Mouse (Mus musculus) embryonic facial prominence, embryonic 11.5 days (tissue): ENCODE measurements at regions not wholly inside any gene's neighbourhood (a gene's known extent, or its start where the extent isn't known, plus 50 kb on each side); places are given as distances from the start of the nearest gene placed in this dataset.

Source experiments
- ATAC-seq: fragments of 200-750 bp; cut with Nextera tagmentation; replicated peaks from 2 replicates; pipeline ENCODE4 v1.8.0; 2017; ENCODE audit warnings: low read depth; ENCODE audit not compliant: insufficient number of reproducible peaks, low FRiP score, low TSS enrichment
- DNase-seq: peaks from one replicate; pipeline ENCODE4 v3.0.0-alpha.2; 2015; ENCODE audit warnings: low spot score
- H3K27ac ChIP-seq: fragments of 300-500 bp; sonication (generic); replicated peaks from 2 replicates; pipeline ENCODE4 v1.5.1; 2014; ENCODE audit warnings: mild to moderate bottlenecking, low read depth, low read length, control low read depth
- H3K27me3 ChIP-seq: fragments of 300-500 bp; sonication (generic); 2 replicates; pipeline ENCODE4 v1.6.1; 2014; ENCODE audit warnings: mild to moderate bottlenecking, low read length, moderate library complexity, mixed read lengths; ENCODE audit not compliant: control insufficient read depth, insufficient read depth
- H3K36me3 ChIP-seq: fragments of 300-500 bp; sonication (generic); replicated peaks from 2 replicates; pipeline ENCODE4 v1.6.1; 2014; ENCODE audit warnings: low read depth, mild to moderate bottlenecking, low read length, moderate library complexity, mixed read lengths; ENCODE audit not compliant: control insufficient read depth, insufficient read depth
- H3K4me1 ChIP-seq: fragments of 300-500 bp; sonication (generic); 2 replicates; pipeline ENCODE4 v1.6.1; 2014; ENCODE audit warnings: low read length, mixed read lengths; ENCODE audit not compliant: control insufficient read depth, insufficient read depth
- H3K4me2 ChIP-seq: fragments of 300-500 bp; sonication (generic); 2 replicates; pipeline ENCODE4 v1.6.1; 2014; ENCODE audit warnings: low read depth, mild to moderate bottlenecking, control low read depth, low read length, moderate library complexity
- H3K4me3 ChIP-seq: fragments of 300-500 bp; sonication (generic); 2 replicates; pipeline ENCODE4 v1.5.1; 2014; ENCODE audit warnings: low read depth, low read length, control low read depth
- H3K9ac ChIP-seq: fragments of 300-500 bp; sonication (generic); replicated peaks from 2 replicates; pipeline ENCODE4 v1.6.1; 2014; ENCODE audit warnings: mild to moderate bottlenecking, control low read depth, low read length
- H3K9me3 ChIP-seq: fragments of 300-500 bp; sonication (generic); replicated peaks from 2 replicates; pipeline ENCODE4 v1.6.1; 2016; ENCODE audit warnings: mild to moderate bottlenecking, low read length, inconsistent platforms, mixed read lengths; ENCODE audit not compliant: control insufficient read depth
- WGBS: fragments of 180-500 bp; shearing (Covaris S2); extraction: QIAGEN DNeasy Blood & Tissue Kit; methylation state at CpG from one replicate; pipeline ENCODE4 v1.1.7; 2014; 5-methylcytosine and 5-hydroxymethylcytosine counted together

DNA sequence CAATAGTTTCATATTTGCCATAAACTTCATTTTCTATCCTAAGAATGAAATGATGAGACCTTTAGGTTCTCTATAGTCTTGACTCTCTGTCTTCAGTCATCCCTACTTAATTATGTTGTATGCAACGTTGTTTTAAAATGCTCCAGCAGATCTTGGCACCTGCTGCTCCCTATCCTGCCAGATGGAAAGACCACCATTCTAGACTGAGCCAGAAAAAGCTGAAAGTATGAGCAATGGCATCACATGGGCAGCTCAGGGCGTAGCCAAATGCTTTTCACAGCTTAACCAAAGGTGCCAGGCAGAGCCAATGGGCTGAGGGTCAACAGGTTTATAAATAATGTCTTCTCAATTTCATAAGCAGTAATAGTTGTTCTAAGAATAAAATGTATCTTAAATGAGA lies 190.2 kb upstream of the Cdh20 start:
- no peak for ATAC-seq
- DNase-seq = no peak
- WGBS = 64% methylated on average over 2 of the region's 2 CpGs

DNA sequence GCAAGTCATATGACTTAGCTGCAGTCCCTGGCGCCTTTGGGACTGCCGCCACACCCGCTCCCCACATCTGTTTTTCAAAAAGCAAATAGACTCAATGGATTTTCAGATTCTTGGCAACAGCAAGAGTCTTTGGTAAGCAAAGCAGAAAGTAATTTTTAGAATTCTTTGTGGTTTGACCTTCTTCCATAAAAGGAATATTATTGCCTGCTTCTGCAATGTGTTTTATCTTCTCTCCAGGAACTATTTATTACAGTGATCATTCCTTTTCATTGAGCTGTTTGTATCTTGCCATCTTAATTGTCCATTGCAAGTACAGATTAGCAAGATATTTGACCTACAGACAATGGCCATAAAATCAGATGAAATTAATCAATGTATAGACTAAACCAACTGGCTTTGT lies 184.2 kb upstream of the Cdh20 start:
- Histone ChIP-seq H3K27me3 (no peaks in the 10 kb centered on the region), H3K9ac (no peak overlapping the region), H3K27ac (no peak overlapping the region), H3K4me1 (no peaks in the 10 kb centered on the region), H3K4me3 (no peak overlapping the region), H3K36me3 (no peaks in the 10 kb centered on the region), H3K9me3 (no peaks in the 10 kb centered on the region), H3K4me2 (no peak overlapping the region)
- no peak for DNase-seq
- 96% methylated on average over 3 of the region's 3 CpGs for WGBS
- no peak for ATAC-seq

More for the DNA sequence above, 190.2 kb upstream of the Cdh20 start:
- H3K4me2 ChIP-seq = no peak overlapping the region
- H3K27me3 ChIP-seq = no peaks in the 10 kb centered on the region
- H3K4me3 ChIP-seq = no peak overlapping the region
- no peaks in the 10 kb centered on the region for H3K36me3 ChIP-seq
- H3K9me3 ChIP-seq = no peaks in the 10 kb centered on the region
- no peak overlapping the region for H3K27ac ChIP-seq
- no peak overlapping the region for H3K9ac ChIP-seq
- no peaks in the 10 kb centered on the region for H3K4me1 ChIP-seq

DNA sequence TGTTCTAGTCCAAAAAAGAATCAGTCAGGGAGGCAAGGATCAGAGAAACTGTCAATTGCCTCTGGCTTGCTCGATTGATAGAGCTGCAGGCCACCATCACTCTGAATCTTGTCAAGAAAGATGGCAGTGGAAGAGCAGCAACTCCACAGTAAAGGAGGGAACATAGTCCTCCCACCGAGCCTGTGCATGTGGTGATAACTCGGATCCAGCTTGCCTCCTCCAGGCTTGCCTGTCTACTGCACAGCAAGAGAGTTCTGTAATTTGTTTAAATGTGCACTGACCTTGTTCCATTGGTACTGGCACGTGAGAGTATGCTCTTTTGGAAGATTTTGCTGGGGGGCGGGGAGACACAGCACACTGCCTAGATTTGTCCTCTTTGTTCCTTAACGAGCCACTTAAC lies 181.3 kb upstream of the Cdh20 start:
- DNase-seq (no peak), ATAC-seq (no peak)
- Histone ChIP-seq H3K4me2 (no peak overlapping the region), H3K9me3 (no peaks in the 10 kb centered on the region), H3K36me3 (no peaks in the 10 kb centered on the region), H3K27me3 (no peaks in the 10 kb centered on the region), H3K4me3 (no peak overlapping the region), H3K4me1 (no peaks in the 10 kb centered on the region), H3K27ac (no peak overlapping the region), H3K9ac (no peak overlapping the region)
- 78% methylated on average over 6 of the region's 6 CpGs for WGBS

DNA sequence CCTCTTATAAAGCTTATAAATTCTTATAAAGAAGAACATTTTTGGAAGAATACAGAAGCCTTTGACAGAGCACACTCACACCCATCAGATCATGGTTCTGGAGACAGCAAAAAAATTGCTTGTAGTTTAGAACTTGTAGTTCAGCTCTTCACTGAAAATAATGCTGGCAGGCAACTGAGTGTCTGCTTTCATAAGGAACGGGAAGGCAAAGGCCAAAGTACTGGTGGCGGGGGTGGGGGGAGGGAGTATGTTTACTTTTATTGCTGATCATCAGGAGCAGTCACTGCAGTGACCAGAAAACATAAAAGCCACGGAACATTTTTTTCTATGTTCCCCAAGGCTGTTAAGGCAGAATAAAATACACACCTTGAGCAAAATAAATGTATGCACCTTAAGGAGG lies 163.0 kb upstream of the Cdh20 start:
- DNase-seq = no peak
- ATAC-seq = no peak
- no peak overlapping the region for H3K27ac ChIP-seq
- H3K4me3 ChIP-seq = no peak overlapping the region
- no peak overlapping the region for H3K9ac ChIP-seq
- H3K27me3 ChIP-seq = no peaks in the 10 kb centered on the region
- no peaks in the 10 kb centered on the region for H3K9me3 ChIP-seq
- H3K4me2 ChIP-seq = no peak overlapping the region
- H3K4me1 ChIP-seq = no peaks in the 10 kb centered on the region
- no peaks in the 10 kb centered on the region for H3K36me3 ChIP-seq
- WGBS = 67% methylated on average over 3 of the region's 3 CpGs

DNA sequence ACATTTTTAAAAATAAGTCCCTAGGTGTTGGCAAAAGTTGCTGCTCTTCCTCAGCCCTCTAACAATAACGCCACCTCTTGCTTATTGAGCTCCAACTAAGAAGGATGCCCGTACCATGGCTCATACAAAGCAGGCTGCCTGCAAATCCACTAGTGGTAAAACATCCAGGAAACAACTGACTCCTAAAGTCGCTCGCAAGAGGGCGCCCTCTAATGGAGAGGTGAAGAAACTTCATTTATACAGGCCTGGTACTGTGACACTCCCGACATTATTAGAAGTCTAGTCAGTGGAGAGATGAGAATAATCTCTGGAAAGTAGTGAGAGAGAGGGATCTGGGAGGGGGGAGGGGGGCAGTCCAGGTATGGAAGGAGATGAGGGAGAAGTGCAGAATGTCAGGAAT lies 158.9 kb upstream of the Cdh20 start:
- Histone ChIP-seq H3K9me3 (no peaks in the 10 kb centered on the region), H3K27me3 (no peaks in the 10 kb centered on the region), H3K9ac (no peak overlapping the region), H3K27ac (no peak overlapping the region), H3K4me1 (no peaks in the 10 kb centered on the region), H3K4me2 (no peak overlapping the region), H3K36me3 (no peaks in the 10 kb centered on the region), H3K4me3 (no peak overlapping the region)
- WGBS = 40% methylated on average over 6 of the region's 6 CpGs
- ATAC-seq (no peak), DNase-seq (no peak)

DNA sequence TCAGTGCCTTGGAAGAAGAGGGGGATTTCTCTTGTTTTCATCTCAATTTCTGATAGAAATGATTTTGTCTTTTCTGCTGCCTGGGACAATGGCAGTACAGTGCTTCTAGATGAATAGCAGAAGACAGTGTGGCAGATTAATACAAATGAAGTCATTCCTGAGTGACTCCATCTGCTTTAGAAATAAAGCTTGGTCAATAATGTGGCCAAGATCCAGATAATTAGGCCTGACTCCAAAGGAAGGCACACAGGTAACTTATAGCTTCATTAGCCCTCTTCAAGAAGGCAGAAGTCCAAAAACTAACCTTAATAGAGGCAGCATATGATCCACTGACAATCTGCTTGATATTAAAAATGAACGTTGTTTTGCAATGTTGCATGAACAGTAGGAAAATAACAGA lies 151.0 kb upstream of the Cdh20 start:
- Histone ChIP-seq H3K27me3 (no peaks in the 10 kb centered on the region), H3K4me3 (no peak overlapping the region), H3K36me3 (no peaks in the 10 kb centered on the region), H3K9me3 (no peaks in the 10 kb centered on the region), H3K4me1 (no peaks in the 10 kb centered on the region), H3K4me2 (no peak overlapping the region), H3K9ac (no peak overlapping the region), H3K27ac (no peak overlapping the region)
- WGBS = 92% methylated on average over 1 of the region's 1 CpGs
- DNase-seq = no peak
- no peak for ATAC-seq

DNA sequence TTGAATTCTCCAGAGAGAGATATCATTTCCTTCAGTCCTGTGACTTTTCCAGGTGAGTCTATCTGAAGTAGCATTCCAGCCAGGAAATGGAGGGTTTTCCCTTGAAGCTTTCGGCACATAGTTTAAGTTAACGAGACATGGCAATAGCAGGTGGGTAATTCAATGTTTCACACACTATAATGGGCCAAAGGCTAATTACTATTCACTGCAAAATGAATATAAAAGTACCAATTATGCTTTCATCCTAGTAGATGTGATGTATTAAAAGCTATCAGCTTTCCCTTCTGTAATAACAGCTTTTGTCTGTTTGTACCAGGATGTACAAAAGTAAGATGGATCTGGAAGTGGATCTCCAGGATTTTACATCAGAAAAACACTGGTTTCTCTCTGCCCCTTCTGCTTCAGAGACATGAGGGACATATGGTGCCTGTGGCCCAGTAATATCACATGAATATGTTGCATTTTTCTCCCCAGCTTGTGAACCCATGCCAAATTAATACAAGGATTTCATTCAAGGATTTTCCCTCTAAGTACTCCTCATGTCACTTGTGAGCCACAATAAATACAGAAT lies 148.4 kb upstream of the Cdh20 start:
- H3K36me3 ChIP-seq = no peaks in the 10 kb centered on the region
- WGBS = 74% methylated on average over 2 of the region's 2 CpGs
- no peak overlapping the region for H3K9ac ChIP-seq
- DNase-seq = no peak
- ATAC-seq = no peak
- H3K27ac ChIP-seq = no peak overlapping the region
- H3K4me1 ChIP-seq = no peaks in the 10 kb centered on the region
- no peaks in the 10 kb centered on the region for H3K9me3 ChIP-seq
- H3K4me2 ChIP-seq = no peak overlapping the region
- H3K27me3 ChIP-seq = no peaks in the 10 kb centered on the region
- no peak overlapping the region for H3K4me3 ChIP-seq

DNA sequence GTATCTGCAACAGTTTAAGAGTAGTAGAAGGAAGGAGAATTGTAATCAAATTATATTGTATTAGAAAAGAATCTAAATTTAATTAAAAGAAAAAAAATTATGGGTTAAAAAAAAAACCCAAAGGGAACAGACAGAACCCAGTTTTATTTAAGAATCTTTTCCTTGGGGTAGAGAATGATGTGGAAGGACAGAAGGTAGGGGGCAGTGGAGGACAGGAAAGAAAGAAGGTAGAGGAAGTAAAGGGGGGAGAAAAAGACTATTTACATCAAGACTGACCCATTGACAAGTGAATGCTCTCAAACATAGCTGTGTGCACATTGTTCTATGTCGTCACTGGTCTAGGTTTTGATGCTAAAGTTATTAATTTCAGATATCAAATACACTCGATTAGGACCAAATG lies 142.8 kb upstream of the Cdh20 start:
- 64% methylated on average over 2 of the region's 2 CpGs for WGBS
- no peak for ATAC-seq

More for the DNA sequence above, 142.8 kb upstream of the Cdh20 start:
- no peak overlapping the region for H3K27ac ChIP-seq
- H3K4me1 ChIP-seq = no peaks in the 10 kb centered on the region
- no peak overlapping the region for H3K4me3 ChIP-seq
- H3K27me3 ChIP-seq = no peaks in the 10 kb centered on the region
- no peak overlapping the region for H3K9ac ChIP-seq
- H3K36me3 ChIP-seq = no peaks in the 10 kb centered on the region
- peak; percentile 14 for DNase-seq
- no peaks in the 10 kb centered on the region for H3K9me3 ChIP-seq
- no peak overlapping the region for H3K4me2 ChIP-seq
